Mouse (Mus musculus) T-helper 2 cell (primary cell): ENCODE measurements at regions not wholly inside any gene's neighbourhood (a gene's known extent, or its start where the extent isn't known, plus 50 kb on each side); places are given as distances from the start of the nearest gene placed in this dataset.
"Not testable (repeated sequence)": the region's sequence is repeated elsewhere in the genome, so short reads cannot be mapped to it uniquely, and the experiment has no call there.

Source experiments
- in situ Hi-C: fragments of 300-600 bp; cut with MboI, MseI; formaldehyde crosslinking; loops from one replicate; pipeline ENCODE4 v1.15.1; 2025; ENCODE audit warnings: high pct_unique_total_duplicates

DNA sequence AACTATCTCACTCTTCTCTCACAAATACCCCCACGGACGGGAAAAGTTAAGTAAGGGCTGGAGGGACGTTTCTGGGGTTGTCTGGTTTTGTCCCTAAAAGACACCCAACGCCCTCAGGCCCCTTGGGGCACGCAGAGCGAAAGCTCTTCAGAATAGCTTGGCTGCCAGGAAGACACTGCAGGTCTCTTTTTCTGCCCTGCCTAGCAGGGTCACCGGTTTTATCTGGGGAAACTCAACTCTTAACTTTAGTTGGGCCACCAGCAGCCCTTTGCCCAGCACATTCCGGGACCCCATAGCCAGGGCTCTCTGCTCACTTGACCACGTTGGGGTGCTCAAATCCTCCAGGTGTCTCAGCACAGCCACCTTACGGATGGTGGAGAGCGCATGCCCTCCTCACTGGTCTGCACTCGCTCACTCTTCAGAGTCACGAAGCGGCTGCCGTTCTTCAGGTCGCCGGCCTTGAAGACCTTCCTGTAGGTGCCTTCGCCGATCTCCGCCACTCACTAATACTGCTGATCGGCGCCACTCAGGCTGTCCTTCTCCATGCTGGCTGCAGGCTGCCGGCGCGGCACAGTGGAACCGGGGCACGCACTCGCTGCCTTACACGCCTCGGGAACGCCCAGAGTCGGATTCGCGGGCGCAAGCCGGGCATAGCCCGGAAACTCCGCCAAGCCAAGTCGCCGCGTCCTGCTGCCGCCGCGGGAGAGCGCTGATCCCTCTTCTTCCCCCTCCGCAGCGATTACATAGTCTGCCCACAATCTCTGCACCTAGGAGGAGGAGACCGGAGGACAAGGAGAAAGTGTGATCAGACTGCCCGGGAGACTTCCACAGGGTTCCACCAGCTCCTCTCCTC lies 83.0 kb downstream of the Ulbp1 start:
- in situ Hi-C loops: no loop called here

DNA sequence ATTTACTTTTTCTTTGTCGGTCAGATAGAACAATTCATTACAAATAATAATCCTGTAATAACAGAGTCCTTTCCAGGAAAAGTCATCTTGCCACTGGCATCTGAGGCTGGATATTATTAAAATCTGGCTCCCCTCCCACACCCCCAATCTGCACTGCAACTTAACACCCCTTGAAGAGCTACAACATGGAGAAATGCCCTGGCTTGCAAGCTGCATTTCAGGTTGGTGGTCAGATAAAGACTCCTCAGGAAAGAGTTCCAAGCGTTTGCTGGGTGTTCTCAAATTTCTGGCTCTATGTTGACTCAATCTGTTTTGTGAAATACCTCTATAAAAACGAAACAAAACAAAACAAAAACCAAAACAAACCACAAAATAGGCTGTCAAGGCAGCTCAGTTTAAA lies 114.6 kb downstream of the Ulbp1 start:
- in situ Hi-C loops: not testable (repeated sequence)

DNA sequence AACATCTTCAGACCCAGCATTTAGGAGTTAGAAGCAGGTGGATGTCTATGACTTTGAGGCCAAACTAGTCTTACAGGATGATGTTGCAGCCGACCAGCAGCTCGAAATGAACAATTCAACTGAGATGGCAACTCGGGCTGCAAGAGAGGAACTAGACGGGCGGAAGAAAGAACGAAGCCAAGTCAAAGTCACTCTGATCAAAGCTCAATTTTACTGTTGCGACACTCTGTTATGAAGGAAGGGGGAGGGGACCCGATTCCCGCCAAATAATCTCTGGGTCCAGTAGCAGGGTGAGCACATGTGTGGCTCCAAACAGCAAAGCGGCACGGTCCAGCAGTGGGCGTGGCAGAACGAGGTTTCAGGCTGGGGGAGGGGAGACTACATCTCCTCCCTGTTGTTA lies 129.1 kb downstream of the Ulbp1 start:
- in situ Hi-C loops: loop anchor here (25.0 kb wide), 1 partner anchor 268 kb away; no protein-coding TSS in a partner anchor

DNA sequence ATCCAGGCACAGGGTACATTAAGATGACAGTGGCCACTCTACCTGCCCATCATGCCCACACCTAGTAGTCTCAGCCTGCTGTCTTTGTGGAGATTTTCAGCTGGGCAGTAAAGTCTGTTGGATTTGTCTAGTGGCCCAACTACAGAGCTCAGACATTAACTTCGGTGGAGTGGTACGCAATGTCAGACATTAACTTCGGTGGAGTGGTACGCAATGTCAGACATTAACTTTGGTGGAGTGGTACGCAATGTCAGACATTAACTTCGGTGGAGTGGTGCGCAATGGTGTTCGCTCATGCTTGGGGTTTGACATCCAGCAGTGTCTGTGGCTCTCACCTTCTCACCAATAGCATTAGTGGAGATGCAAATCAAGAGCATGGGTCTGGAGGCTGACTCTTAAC lies 129.7 kb downstream of the Ulbp1 start:
- in situ Hi-C loops: loop anchor here (25.0 kb wide), 1 partner anchor 269 kb away; no protein-coding TSS in a partner anchor

DNA sequence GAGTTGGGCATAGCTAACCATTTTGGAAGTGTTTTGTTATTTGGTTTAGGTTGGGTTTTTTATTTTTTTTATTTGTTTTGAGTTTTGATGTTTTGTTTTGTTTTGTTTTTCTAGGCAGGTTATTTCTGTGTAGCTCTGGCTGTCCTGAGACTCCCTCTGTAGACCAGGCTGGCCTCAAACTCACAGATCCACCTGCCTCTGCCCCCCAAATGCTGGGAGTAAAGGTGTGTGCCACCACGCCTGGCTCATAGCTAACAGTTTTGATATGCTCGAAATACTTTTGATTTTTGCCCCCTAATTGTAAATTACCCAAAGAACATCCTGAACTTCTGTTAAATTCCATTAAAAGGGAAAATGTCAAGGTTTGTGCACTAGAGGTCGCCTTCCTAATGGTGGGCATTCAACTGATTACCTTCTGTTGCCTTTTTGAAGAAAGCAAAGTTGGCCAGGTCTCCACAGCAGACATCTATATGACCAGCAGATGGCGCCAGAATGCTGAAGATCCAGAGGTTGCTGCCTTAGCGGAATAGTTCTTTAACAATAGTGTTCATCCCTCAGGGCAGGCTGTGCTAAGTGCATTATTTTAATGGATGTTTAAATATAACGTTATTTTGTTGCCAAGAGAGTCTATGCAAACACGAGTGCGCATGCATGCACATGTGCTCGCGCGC lies 121.2 kb upstream of the Cnksr3 start:
- in situ Hi-C loops: loop anchor here (25.0 kb wide), 1 partner anchor 279 kb away; no protein-coding TSS in a partner anchor

DNA sequence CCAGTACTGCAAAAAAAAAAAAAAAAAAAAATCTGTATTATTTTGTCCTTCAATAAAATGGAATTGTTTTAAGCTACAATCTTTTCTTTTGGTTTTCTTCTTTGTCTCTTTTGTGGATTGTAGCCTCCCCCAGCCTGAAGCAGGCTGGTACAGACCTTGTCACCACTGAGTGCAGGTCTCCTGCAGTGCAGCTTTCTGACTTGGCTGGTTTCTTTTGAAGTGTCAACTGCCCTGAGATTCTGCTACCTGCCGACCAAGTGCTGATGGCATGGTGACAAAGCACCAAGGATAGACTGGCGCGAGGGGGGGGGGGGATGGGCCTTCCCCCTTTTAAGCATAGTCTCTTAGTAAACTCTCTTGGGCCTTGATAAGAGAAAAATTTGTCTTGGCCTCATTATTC lies 116.2 kb upstream of the Cnksr3 start:
- in situ Hi-C loops: loop anchor here (25.0 kb wide), 1 partner anchor 284 kb away; no protein-coding TSS in a partner anchor

DNA sequence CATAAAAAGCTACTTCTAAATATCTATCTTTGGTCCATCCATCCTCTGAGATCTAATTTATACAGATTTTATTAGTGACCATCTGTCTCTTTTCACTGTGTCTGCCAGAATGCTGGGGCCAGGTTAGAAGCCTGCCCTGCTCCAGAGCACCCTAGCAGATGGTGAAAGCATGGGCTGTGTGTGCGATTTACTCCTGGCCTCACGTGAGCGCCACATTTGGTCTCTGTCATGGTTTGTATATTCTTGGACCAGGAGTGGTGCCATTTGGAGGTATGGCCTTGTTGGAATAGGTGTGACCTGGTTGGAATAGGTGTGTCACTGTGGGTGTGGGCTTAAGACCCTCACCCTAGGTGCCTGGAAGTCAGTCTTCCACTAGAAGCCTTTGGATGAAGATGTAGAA lies 115.0 kb upstream of the Cnksr3 start:
- in situ Hi-C loops: loop anchor here (25.0 kb wide), 1 partner anchor 285 kb away; no protein-coding TSS in a partner anchor

DNA sequence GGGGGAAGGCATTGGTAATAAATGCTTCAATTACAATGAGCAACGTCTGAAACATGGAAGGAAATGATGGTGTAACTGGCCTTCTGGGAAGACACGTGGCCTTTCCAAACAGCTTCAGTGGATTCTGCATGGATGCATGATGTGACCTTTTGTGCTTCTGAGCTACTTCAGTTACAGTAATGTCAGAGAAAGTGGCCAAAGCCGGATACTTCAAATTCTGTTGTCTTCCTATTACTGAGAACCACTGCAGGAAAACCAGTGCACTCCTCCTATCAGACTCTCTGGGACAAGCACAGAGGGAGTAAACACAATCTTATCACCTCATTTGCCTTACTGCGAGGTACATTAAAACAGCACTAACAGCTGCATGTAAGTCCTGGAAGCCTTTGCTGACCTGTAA lies 113.0 kb upstream of the Cnksr3 start:
- in situ Hi-C loops: loop anchor here (25.0 kb wide), 1 partner anchor 287 kb away; no protein-coding TSS in a partner anchor

DNA sequence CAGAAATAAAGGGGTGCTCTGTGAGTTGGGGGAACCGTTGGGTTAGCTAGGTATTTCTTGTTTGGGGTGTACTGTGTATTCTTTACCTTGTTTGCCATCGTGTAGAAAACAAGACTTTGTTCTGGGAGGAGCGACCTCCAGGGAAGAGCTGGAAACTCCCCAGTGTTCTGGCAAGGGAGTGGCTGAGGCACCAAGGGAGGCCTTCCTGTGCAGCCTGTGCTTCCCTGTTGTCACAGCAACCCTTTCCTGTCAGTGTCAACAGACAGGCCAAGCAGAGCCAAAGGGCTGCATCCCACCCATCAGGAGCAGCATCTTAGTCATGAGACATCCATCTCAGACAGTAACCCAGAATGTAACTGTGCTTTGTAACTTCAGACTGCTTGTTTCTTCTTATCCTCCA lies 111.2 kb upstream of the Cnksr3 start:
- in situ Hi-C loops: no loop called here

DNA sequence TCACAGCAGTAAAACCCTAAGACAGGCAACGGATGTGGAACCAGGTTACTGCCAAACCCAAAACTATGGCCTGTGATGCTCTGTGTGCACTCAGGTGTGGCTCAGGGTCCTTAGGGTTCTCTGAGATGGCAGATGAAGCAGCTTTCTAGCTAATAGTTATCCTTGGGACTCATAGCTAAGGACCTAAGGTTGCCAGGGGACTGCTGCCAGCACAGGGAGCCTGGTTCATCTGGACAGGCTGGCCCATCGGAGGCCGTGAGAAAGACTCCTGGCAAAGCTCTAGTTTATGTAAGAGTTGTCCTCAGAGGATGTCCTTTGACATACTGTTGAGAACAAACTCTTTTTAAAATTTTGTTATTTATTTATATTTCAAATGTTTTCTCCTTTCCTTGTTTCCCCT lies 97.9 kb upstream of the Cnksr3 start:
- in situ Hi-C loops: no loop called here

DNA sequence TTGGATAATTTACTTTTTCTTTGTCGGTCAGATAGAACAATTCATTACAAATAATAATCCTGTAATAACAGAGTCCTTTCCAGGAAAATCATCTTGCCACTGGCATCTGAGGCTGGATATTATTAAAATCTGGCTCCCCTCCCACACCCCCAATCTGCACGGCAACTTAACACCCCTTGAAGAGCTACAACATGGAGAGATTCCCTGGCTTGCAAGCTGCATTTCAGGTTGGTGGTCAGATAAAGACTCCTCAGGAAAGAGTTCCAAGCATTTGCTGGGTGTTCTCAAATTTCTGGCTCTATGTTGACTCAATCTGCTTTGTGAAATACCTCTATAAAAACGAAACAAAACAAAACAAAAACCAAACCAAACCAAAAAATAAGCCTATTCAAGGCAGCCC lies 93.8 kb upstream of the Cnksr3 start:
- in situ Hi-C loops: not testable (repeated sequence)

DNA sequence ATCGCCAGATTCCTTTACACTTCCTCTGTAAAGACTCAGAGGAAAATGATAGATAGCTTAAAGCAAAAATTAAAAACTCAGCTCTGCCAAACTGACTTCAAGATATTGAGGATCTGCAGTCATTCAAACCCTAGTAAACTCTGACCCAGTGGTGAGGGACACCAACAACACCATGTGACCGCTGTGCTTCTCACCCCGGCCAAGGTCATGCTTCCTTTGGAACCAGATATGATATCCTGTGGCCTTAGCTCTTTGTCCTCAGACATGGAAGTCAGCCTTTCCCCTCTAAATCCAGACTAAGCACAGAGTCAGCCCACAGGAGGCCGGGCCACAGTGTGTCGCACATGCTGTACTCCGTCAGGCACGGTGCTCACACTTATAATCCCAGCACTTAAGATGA lies 86.3 kb upstream of the Cnksr3 start:
- in situ Hi-C loops: loop anchor here (25.0 kb wide), 1 partner anchor 1061 kb away; no protein-coding TSS in a partner anchor

DNA sequence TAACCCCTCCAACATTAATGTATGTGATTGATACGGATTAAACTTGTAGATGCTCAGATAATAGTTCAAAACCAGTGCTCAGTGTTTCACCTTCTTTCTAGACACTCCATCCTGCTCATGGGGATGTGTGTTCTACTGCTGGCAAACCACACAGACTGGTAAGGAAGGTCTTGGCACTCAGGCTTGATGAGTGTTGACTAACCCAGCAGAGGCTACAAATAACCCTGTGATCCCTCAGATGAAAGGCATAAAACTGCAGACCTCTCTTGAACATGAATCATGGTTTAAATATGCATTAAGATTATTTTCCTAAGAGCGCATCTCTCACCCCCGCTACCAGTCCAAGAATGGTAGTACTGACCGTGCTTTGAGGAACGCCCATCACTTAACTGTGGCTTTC lies 83.9 kb upstream of the Cnksr3 start:
- in situ Hi-C loops: loop anchor here (25.0 kb wide), 1 partner anchor 1059 kb away; no protein-coding TSS in a partner anchor

DNA sequence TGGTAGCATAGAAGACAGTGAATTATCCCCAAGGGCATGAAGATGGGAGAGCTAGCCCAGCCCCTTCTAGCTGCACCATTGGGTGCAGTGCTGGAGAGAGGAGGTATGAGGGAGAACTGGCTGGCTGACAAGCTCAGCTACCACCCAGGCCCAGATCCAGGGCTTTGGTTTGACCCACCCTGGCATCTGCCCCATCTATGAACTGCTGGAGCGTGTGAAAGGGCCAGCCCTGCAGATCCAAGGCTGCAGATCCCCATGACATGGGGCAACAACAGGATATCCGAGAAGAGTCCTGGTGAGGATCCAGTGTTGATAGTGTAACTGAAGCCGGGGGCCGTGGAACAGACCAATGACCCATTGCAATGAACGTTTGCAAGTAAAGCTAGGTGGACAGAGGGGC lies 81.2 kb upstream of the Cnksr3 start:
- in situ Hi-C loops: loop anchor here (25.0 kb wide), 1 partner anchor 1056 kb away; no protein-coding TSS in a partner anchor

DNA sequence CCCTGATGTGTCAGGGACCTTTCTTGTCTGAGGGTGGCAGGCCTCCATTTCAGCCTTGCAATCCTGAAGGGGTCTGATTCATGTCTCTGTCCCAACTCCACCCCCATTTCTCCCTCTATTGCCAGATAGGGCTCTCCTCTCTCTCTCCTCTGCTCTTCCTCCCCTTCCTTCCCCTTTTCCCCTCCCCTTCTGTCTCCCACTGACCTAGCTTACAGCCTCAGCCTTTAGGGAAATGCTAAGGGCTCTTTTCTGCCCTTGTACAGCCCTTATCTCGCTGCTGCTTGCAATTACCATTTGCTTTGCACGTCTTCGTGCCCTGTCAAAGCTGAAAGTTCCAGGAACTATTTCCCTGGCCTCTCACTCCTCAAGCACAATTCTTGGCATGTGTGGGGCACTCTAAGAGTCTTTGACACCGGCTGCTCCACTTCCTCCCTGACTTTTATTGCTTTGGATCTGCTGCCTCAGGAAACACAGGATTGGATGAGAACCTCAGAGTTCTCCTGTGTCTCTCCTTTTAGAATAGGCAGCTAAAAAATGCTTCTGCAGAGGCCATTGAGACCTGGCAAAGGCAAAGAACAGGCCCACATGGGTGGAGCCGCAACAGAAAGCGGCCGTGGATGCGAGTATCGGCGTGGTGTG lies 77.9 kb upstream of the Cnksr3 start:
- in situ Hi-C loops: loop anchor here (25.0 kb wide), 1 partner anchor 1053 kb away; no protein-coding TSS in a partner anchor

DNA sequence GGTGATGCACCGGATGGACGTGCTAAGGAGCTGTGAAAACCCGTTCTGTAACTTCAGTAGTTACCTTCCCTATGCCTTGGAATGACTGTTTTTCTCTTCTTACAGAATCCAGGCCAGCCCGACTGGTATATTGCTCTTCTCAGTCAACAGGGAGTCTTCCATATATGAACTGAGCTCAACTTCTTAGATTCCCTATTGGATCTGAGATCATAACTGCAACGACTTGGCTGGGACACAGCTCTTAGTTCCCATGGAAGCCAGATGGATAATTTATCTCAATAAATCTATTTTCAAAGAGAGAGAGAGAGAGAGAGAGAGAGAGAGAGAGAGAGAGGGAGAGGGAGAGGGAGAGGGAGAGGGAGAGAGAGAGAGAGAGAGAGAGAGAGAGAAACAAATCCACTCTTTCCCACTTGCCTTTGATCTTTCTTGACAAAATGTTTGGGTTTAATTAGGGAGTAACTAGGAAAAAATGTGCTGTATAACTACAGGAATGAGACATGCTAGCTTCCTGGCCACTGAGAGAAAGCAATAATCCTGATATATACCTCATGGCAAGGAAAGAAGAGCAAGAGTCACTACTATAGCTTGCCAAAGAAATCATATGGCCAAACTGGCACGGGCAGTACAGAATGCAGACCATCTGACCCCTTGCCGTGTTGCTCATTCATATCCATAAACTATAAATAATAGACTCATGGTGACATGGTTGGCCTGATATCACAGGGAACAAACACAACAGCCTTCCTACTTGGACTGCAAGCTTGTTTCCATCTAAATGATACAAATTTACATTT lies 73.3 kb upstream of the Cnksr3 start:
- in situ Hi-C loops: loop anchor here (25.0 kb wide), 1 partner anchor 1048 kb away; no protein-coding TSS in a partner anchor

DNA sequence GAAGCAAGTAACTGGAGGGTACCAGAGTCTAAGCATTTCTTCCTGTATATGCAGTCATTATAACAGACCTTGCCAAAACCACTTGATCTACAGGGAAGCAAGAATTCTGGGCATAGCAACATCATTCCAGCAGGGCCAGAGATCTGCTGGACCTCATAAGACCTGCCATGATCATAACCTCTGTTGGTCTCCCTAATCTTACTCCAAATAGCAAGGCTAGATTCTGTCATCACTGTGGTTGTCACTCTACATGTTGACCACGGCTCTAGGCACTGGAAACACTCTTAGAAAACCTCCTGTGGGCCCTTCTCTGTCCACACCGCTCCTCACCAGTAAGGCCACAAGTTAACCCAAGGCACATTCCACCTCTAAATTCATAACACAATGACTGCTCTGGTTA lies 68.4 kb upstream of the Cnksr3 start:
- in situ Hi-C loops: loop anchor here (25.0 kb wide), 1 partner anchor 1043 kb away; no protein-coding TSS in a partner anchor

DNA sequence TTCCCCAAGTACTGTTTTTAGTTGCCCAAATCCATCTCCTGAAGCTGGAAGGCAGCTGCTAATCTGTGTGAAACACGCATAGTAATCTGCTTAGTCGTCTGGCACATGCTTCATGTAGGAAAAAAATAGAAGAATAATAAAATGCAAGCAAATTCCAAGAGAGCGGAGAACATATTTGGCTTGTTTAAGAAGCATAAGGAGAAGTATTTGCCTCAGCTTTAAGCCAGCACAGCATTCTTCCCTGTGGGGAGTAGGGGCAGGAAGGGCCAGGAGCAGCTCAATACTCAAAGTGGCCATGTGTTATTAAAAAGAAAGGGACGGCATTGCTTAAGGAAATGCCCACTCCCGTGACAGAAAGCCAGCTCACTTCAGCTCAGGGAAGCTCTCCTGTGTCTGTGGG lies 66.8 kb upstream of the Cnksr3 start:
- in situ Hi-C loops: loop anchor here (25.0 kb wide), 1 partner anchor 1042 kb away; no protein-coding TSS in a partner anchor

DNA sequence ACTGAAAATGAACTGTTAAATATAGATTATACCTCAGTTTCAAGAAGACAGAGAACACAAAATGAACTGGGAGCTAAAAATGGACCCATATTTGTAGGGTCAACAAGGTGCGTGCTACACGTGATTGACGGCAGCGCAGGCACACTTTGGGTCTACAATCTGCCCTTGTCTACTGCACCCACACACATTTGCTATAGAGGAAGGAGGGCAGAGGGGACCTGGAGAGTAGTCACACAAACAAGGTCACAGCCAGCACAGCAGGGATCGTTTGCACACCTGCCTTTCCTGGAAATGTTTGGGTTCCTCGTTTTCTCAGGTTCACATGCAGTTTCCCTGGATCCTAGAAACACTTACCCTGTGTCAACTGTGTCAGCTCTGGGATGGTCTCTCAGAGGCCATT lies 63.3 kb upstream of the Cnksr3 start:
- in situ Hi-C loops: loop anchor here (25.0 kb wide), 1 partner anchor 1038 kb away; no protein-coding TSS in a partner anchor

DNA sequence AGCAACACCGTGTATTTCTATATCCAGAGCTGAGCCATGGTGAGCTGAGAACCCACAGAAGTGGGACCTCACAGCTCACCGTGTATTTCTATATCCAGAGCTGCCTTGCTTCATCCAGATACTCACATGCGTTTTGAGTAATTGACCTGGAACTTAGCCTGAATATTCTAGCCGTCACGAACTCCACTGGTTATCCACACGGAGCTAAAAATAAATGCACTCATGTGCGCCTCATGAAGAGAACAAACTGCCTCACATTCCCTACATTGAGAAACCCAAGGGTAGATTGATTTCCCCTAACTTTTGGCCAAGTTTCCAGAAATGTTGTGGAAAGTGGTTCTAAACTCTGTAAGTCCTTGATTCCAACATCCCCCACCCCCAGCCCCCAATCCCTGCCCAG lies 62.4 kb upstream of the Cnksr3 start:
- in situ Hi-C loops: no loop called here

DNA sequence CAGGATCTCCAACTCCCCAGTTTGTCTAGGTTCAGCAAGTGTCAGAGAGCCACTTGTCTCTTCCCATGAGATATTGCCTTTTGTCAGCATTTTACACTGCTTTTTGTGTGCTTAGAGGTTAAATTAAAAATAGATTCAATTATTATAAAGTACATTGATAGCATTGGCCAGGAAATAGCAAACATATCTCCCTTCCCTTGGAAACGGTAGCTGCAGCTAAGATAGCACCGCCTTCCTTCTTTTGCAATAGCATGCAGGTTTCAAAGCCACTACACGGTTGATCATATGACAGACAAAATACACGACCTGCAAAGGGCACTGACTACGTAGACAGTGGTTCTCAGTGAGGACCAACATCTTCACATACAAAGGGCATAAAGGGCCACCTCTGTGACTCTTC lies 59.1 kb upstream of the Cnksr3 start:
- in situ Hi-C loops: no loop called here
